Mouse (Mus musculus): ENCODE data around the gene Slc25a51.

DNA sequence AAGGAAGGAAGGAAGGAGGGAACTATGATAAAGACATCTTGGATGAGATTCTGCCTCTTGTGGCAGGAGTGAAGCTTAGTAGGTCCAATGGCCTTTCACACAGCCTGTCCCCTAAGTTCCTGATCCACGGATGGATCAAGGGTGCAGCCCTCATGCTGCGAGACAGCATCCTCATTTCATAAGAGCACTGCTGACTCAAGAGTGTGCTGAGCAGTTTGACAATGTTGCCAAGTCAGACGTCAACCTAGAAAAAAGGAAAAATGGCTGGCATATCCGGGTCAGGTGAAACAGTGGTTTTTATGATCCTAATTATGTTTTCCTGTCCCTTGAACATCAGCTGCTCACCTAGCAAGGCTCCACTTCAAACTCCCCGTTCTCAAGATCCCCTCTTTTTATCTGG lies 14.9 kb downstream of the Slc25a51 start:
- no peak for TF ChIP-seq CTCF (IDR thresholded peaks at IDR 0.05 in 2 of 3, conservative IDR thresholded peaks at IDR 0.05 in 1 of 3; ENCODE audit: control insufficient read depth in 1 of 3, insufficient read depth in 1 of 3, low read depth in 2 of 3, low read length in 3 of 3, poor library complexity in 1 of 3, severe bottlenecking in 1 of 3)
- no peak for TF ChIP-seq EP300 (IDR thresholded peaks at IDR 0.05; ENCODE audit: low read depth in 1 of 2, low read length in 2 of 2)
- peak; percentile 68; the same call in 1 of the 2 replicates for TF ChIP-seq ZKSCAN1 (IDR thresholded peaks at IDR 0.05; ENCODE audit: low read depth, low read length)
- TF ChIP-seq POLR2AphosphoS2 (IDR thresholded peaks at IDR 0.05; ENCODE audit: low read length): no peak
- no peak for TF ChIP-seq HCFC1 (IDR thresholded peaks at IDR 0.05; ENCODE audit: low read depth, low read length)
- TF ChIP-seq POLR2A (IDR thresholded peaks at IDR 0.05; ENCODE audit: control insufficient read depth in 1 of 2, insufficient read depth in 1 of 2, low read depth in 1 of 2, low read length in 2 of 2, poor library complexity in 1 of 2): no peak
- no peak for TF ChIP-seq CHD1 (IDR thresholded peaks at IDR 0.05; ENCODE audit: low read depth, low read length)
- no peak for TF ChIP-seq SMC3 (IDR thresholded peaks at IDR 0.05; ENCODE audit: low read depth, low read length)

Measured in MEL (cell line).